Mouse (Mus musculus): ENCODE data around the gene Amigo3.

- TF ChIP-seq CTCF (conservative IDR thresholded peaks at IDR 0.05; ENCODE audit: insufficient read depth, insufficient read length, low read depth, low read length): no peak
- TF ChIP-seq POLR2A (IDR thresholded peaks at IDR 0.05; ENCODE audit: low read depth, low read length): no peak
Observed at GRCm38 (mm10) chr9:108008041-108008440, 44.9 kb upstream of the Amigo3 start.
